Mouse (Mus musculus) c-Kit-positive CD71-positive TER-119-positive erythroid progenitor cells, embryonic 14.5 days (primary cell): ENCODE data around the gene Cisd2.

Experiments
- DNase-seq: peaks from one replicate; pipeline ENCODE4 v3.0.0-alpha.2; 2013; ENCODE audit warnings: low spot score

Cisd2 gene

DNA sequence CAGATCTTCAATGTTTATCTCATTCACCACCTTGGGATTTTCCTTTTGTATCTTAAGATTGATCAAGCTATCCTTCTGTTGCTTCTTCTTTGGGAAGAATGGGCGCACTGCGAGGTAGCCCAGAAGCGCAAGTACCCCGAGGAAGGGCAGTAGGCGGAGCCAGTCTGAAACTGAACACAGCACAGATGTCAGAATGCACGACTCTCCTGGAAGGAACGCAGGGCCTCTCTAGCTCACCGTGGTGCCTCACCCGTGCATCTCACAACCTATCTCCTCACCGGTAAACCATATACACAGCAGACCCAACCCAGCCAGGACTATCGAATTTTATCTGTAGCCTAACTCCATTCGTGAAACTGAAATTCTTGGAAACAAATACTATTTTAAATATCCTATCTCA, 12.7 kb downstream of the Cisd2 start:
- DNase-seq = no peak

GRCm38 (mm10) chr3:135409219-135409618, 14.5 kb downstream of the Cisd2 start:
- DNase-seq = no peak

- DNase-seq = no peak
Observed at GRCm38 (mm10) chr3:135407351-135407750, 16.4 kb downstream of the Cisd2 start.

DNA sequence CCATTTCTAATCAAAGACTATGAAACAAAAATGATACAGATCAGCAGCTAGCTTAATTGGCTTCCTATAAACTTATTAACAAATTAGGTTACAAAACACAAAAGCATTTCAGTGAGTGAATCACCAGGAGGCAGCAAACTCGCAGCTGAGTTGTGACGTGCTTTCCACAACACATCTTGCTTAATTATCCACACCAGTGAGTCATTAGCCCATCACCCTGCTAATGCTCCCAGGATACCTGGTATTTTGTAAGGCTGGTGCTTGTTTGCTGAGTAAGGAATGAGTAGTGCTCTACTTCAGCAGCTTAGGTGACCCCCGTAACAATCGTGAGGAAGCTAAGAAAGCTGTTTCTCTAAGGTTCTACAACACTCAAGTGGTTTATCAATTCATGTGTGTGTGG, 19.1 kb downstream of the Cisd2 start:
- DNase-seq = no peak

DNA sequence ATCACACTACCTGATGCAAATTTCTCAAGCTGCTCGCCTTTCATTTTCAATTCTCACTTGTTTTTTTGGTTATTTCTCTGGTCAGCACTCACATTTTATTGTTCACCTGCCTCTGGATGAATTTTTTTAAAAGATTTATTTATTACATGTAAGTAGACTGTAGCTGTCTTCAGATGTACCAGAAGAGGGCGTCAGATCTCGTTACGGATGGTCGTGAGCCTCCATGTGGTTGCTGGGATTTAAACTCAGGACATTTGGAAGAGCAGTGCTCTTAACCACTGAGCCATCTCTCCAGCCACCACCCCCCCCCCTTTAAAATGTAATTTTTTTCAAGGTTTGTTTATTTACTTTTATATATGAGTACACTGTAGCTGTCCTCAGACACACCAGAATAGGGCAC, 19.9 kb downstream of the Cisd2 start:
- DNase-seq = no peak

DNA sequence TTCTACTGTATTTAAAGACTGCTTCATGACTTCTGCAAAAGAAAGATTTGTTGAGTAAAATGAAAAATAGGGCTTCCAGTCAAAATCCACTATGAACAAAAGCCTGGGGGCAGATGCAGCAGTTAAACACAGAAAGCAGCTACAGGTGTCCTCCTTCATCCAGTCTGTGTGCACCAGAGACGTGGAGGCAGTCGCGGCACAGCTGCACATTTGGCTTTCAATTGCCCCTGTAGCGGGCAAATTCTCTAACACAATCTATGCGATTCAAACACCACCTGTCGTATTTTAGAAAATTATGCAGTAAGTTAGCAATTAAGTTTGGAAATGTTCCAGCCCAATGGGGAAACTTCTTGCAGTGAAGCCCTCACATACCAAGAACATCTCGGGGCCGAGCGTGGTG, 20.5 kb downstream of the Cisd2 start:
- no peak for DNase-seq

DNA sequence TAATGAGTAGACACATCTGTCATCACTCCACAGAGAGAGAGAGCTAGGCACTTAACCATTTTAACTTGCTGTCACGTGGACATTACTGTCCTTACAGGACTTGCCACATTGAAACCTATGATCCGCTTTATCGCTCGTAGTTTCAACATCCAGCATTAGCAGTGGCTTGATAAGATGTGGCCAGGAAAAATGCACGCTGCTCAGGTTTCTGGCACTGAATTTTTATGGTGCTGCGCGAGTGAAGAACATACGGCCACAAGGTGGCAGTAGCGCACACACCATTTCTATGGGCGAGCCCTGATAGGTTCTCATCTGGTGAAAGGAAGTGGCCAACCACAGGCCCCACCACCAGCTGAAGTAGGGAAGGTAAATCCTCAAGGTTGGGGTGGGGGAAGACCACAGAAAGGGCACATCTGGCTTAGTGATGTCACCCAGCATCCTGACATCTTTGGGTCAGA, 21.5 kb downstream of the Cisd2 start:
- peak; percentile 79 for DNase-seq

DNA sequence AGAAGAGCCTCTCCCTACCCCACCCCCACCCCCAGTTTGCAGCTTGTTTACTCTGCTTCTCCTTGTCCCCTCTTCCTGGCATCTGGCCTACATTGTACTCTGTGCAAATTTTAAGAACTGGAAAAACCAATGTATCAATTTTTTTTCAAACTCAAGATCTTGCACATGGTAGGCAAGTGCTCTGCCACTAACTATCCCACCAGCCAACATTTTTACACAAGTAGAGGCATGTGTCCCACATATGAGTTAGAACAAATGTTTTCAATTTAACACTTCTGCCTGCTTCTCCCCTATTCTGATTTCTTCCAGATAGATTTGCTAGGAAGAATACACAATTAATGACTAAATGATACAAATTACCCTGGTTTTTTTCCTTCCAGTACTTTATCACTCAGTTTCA, 26.6 kb downstream of the Cisd2 start:
- DNase-seq = no peak

- DNase-seq = no peak
Observed at GRCm38 (mm10) chr3:135396081-135396480, 27.6 kb downstream of the Cisd2 start.

GRCm38 (mm10) chr3:135395085-135395484, 28.6 kb downstream of the Cisd2 start:
- DNase-seq = no peak

GRCm38 (mm10) chr3:135393186-135393585, 30.5 kb downstream of the Cisd2 start:
- no peak for DNase-seq

- DNase-seq = no peak
Observed at GRCm38 (mm10) chr3:135379868-135380267, 43.9 kb downstream of the Cisd2 start.

DNA sequence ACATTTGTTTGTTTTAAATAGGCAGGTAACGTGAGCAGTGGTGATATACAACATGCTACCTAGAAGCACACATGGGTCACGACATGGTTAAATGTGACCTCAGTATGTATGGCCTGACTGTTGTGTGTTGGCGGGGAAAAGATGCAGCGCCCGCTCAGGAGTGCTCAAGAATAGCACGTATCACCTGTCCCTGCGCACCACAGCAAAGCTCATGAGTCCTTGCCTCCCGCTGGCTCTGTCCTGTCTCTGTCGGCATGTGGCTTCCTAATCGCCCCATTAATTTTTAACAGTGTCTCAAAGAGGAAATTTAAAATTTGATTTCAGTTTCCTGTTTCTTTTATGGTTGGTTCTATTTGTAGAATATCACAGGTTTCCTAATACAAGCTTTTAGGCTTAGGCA, 46.3 kb downstream of the Cisd2 start:
- no peak for DNase-seq

- DNase-seq = no peak
Observed at GRCm38 (mm10) chr3:135375836-135376235, 47.9 kb downstream of the Cisd2 start.

DNA sequence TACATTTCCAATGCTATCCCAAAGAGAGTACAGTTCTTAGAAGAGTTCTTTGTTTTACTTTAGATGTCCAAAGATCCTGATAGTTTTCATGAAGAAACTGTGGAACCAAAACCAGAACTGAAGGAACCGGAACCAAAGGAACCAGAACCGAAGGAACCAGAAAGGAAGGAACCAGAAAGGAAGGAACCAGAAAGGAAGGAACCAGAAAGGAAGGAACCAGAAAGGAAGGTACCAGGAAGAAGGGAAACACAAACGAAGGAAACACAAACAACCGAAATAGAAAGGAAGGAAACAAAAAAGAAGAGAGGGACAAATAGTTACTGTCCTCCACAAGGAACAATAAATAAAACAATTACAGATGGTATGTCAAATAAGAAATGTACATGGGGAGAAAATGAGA, 66.3 kb downstream of the Cisd2 start:
- DNase-seq = no peak
